Mouse (Mus musculus): ENCODE measurements around the gene Xcl1.

Xcl1 gene

DNA sequence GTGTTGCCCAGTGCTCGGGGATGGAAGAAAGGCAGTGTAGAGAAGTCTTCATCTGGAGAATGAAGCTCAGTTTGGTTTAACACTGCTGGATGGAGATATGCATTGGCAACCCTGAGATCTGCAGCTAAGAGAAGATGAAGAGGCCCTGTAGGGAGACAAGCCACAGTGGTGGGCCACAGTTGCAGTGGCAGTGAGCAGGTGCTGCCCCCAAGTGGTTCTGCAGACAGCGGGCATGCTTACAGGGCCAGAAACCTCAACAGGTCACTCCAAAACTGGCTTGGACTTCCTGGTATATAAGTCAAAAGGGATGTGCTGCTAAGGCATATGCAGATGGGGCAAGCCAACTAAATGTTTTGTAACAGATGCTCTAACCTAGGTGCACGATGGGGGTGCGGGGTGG lies 30.3 kb downstream of the Xcl1 start:
- ATAC-seq (ENCODE audit: low TSS enrichment), result peak; percentile 71; the same call in 1 of the 2 replicates

DNA sequence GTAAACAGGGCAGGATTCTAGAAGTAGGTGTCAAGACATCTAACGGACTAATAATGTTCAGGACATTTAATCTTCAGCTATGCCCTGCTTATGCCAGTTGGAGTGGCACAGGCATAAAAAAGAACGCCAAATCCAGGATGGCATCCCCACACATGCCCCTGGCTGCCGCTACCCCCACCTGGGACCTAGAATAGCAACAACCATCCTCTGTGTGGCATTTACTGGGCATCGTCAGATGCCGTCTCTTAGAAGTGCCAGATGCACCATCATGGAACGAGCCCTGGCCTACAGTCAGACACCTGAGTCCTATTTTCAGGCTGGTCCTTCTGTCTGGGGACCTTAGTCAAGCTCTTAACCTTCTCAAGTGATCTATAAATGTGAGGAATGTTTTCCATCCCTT lies 34.6 kb downstream of the Xcl1 start:
- ATAC-seq (ENCODE audit: low TSS enrichment), result no peak

DNA sequence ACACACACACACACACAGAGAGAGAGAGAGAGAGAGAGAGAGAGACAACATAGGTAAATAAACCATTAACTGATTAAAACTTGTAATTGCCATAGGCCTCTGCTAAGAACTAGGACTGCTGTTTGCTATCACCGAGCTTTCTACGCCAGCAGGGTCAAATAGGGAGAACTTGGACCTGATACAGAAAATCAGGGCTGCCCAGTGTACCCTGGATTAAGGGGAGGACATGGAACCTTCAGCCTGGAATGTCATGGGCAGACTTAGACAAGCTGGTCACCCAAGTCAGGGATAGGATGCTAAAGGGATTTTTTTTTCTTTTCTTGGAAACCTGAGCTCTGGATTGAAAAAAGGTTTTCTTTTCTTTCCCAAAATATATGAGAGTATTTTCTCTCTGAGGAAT lies 35.1 kb downstream of the Xcl1 start:
- ATAC-seq (ENCODE audit: low TSS enrichment), result no peak

DNA sequence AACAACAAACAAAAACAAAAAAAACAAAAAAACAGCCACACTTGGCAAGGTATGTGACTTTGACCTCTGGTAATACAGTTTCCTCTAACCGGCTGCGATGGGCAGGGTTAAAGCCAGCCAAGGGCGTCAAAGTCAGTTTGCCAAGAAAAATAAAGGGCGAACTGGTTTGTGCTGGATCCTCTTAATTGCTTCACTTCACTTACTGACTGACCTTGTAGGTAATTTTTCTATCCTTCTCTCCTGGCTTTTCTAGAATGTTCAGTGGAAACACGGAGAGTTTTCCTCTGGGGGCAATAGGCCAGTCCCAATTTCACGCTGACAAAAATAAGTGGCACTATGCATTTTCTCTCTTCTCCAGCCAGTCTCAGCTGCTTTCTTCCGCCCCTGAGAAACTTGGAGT lies 35.8 kb downstream of the Xcl1 start:
- no peak for ATAC-seq (ENCODE audit: low TSS enrichment)

DNA sequence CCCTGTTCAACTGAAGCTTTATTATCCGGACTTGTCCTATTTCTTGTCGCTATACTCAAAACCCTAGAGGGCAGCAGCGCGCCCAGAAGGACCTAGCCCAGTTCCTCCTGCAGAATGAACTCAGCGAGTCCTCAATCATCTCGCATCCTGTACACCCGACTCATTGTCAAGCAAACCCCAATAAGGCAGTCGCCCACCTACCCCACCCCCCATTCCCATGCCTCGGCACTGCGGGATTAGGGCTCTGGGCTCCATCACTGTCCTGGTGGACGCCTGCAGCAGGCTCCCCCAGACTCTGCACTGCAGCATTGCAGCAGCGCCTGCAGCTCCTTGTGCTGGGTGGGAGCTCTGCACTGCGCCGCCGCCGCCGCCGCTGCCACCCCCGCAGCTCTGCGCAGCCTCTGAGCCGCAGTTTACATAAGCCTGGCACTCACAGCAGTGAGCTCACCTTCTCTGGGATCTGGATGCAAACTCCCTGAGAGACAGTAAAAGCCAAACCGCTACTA lies 36.4 kb downstream of the Xcl1 start:
- peak; percentile 91 for ATAC-seq (ENCODE audit: low TSS enrichment)

DNA sequence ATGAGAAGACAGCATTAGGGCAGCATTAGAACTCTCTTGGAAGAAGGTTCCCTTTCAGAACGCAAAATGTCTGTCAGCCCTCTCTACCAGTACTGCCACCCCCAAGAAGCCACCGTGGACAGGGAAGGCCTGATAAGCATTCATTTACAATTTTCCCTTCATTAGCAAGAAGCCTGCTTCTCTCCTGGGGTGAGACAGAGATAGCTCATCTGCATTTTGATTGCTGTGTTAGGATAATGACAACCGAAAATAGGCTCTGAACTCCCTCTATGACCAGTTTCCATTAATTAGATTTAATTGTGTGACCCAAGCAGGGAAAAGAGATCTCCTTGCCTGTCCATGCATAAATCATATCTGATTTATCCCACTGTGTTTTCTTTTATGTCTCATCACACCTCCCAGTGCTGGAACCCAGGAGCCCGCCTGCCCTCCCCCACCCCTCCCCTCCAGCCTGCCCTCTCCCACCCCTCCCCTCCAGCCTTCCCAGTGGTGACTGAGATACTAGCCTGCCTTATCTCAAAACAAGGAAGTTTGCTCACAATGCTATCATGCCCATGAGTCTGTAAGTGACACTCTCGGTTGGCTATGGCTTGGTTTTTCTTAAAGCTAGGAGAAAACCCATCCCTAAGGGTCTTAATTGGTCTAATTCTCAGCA lies 38.0 kb downstream of the Xcl1 start:
- ATAC-seq (ENCODE audit: low TSS enrichment), result no peak

DNA sequence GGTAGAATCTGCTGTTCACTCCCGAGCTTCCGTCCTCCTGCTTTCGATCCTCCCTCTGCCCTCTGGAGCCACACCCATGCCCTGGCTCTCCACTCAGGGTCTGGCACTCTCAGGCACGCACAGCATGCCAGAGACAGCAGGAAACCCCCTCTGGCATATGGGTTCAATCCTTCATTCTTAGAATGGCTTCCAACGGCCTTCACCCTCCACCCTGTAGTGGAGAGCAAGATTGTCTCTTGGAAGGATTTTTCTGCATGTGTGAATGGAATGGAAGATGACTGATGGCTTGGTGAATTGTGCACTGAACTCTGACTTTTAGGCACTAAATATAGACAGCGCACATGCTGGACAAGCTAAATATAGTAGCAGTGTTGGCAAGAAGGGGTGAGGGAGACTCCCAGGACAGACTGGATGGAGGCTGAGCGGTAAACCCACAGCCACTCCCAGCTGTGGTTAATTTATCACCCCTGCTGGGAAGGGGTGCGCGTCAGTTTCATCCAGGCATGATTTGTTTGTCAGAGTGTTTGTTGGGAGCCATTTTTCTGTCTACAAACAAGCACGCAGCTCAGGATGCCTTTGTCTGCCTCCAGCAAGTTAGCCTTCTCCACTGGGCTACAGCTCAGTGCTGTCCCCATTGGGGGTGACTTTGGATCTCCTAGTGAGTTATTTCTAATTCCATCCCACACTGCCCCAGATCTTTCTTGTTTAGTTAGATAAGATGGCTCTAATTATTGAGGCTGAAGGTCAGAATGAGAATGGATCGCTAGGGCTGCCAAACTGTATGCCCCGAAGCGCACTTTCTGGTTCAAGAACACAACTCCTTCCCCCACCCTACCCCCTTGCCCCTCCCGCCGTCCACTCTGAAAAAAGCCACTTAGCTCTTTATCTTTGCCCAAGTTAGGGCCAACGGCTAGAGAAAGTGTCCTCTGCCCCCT lies 38.8 kb downstream of the Xcl1 start:
- no peak for ATAC-seq (ENCODE audit: low TSS enrichment)

DNA sequence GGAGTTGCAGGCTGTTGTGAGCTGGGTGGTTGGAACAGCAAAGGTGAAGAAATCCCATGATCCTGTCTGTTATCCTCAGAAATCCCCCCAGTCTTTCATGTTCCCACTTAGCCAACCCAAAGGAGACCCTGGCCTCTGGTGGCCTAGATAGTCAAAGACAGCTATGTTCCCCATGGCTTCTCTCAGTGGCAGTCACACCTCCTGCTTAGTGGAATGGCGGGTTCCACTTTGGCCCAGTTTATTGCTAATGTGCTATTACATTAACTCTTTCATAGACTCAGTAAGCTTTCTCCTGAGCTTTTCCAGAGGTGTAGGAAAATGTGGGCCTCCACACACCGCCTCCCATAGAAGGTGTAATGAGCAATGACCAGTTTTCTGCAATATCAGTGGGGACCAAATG lies 39.5 kb downstream of the Xcl1 start:
- ATAC-seq (ENCODE audit: low TSS enrichment), result no peak

DNA sequence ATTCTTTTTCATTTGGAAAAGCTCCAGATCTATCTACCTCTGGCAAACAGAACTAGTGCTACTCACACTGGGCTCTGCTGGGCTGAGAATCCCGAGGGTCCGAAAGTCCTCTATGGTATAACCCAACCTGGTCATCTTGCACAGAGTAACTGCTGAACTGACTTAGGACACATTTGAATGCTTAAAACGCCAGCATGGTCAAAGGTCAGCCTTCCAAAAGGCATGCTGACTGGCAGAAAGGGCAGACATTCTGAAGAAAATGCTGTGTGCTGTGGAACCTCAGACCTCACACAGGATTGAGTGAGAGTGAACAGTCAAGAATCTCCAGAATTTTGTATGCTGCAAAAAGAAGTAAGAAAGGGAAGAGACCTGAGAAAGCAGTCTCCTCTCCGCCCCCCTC lies 45.0 kb downstream of the Xcl1 start:
- ATAC-seq (ENCODE audit: low TSS enrichment), result no peak

DNA sequence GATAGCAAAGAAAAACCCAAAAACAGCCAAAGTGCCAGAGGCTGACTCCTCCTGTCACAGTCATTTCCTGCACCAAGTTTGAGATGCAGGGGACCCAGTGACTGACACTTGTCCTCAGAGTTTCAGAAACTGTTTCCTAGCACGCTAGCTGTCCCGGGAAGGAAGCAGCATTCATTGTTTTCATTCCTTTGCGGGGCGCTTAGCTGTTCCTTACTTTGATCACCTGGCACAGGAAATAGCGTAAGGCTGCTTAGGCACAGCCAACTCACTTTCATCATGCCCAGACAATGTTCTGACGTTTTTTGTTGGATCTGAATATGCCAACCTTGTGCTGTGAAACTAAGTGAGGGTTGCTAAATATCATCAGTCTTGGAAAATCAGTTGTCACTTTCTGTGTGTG lies 46.8 kb downstream of the Xcl1 start:
- no peak for ATAC-seq (ENCODE audit: low TSS enrichment)

DNA sequence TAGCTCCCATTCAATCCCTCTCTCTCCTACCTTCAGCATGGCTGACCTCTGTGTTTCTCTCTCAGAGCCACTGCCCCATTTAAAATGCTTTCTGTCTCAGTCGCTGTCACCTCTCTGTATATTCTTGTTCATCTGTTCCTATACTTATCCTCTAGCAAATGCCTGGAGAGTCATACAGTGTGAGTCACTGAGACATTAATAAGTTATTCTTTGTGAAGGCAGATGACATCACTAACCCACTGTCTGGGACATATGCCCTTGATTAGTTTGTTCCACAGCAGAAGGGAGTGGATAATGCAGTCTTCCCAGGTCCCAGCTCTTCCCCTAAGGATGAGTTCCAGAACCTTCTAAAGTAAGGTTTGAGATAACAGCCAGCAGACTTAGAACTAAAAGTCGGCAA lies 47.6 kb downstream of the Xcl1 start:
- ATAC-seq (ENCODE audit: low TSS enrichment), result peak; percentile 63

DNA sequence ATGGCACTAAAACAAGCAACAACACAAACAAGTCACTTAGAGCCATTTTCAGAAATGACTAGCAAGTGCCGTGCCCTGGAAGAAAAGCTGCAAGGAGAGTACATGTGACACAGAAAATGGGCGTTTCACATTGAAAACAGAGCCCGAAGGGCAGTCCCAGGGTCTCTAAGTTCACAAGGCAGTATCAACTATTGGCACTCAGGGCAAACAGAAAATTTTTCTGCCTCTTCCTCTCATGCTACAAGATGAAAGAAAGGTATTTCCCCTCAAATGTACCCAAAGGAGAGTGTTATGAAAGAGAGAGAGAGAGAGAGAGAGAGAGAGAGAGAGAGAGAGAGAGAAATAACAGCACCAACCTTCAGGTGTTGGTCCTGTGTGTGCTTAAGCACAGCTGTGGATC lies 53.4 kb downstream of the Xcl1 start:
- ATAC-seq (ENCODE audit: low TSS enrichment), result no peak

Measured in frontal cortex, adult (tissue).